Mouse (Mus musculus): Measurements from ENCODE around the gene Fndc8. TPM values are rescaled to one million over a fixed set of nuclear protein-coding genes. Genes with fewer than 3 reads are reported as not detected.

Fndc8 gene
- 0.10 TPM in 1 of 2 replicates, not detected in the other for polyA plus RNA-seq (2014; fragmentation: Nextera tagmentation; extraction: Ambion mirVana)

- Histone ChIP-seq H3K36me3 (ENCODE audit: control insufficient read depth, insufficient read depth, low read length) (no peaks in the 10 kb centered on the region), H3K4me2 (no peak within 1 kb of the TSS), H3K4me1 (ENCODE audit: control insufficient read depth, insufficient read depth, low read length) (0 out of 2 replicates have a peak, but pooled peaks cover 8% of the 10 kb centered on the region), H3K9me3 (replicated peaks; ENCODE audit: control insufficient read depth, low read length) (no peaks in the 10 kb centered on the region), H3K27ac (ENCODE audit: low read depth, low read length) (no peak within 1 kb of the TSS), H3K4me3 (ENCODE audit: low read depth, low read length) (no peak within 1 kb of the TSS), H3K9ac (ENCODE audit: low read depth, low read length) (no peak within 1 kb of the TSS), H3K27me3 (ENCODE audit: control insufficient read depth, insufficient read depth, low read length) (0 out of 2 replicates have a peak, but pooled peaks cover 2% of the 10 kb centered on the region)
- ATAC-seq (replicated peaks; ENCODE audit: insufficient number of reproducible peaks, low FRiP score, low TSS enrichment) = no peak
- WGBS (ENCODE audit: insufficient replicate concordance) = 48% methylated on average over 7 of the region's 7 CpGs
These were observed at the start of gene Fndc8 for GRCm38 (mm10) chr11:82891936-82892335. Gene Fndc8 (plus strand): TSS chr11:82892124.

DNA sequence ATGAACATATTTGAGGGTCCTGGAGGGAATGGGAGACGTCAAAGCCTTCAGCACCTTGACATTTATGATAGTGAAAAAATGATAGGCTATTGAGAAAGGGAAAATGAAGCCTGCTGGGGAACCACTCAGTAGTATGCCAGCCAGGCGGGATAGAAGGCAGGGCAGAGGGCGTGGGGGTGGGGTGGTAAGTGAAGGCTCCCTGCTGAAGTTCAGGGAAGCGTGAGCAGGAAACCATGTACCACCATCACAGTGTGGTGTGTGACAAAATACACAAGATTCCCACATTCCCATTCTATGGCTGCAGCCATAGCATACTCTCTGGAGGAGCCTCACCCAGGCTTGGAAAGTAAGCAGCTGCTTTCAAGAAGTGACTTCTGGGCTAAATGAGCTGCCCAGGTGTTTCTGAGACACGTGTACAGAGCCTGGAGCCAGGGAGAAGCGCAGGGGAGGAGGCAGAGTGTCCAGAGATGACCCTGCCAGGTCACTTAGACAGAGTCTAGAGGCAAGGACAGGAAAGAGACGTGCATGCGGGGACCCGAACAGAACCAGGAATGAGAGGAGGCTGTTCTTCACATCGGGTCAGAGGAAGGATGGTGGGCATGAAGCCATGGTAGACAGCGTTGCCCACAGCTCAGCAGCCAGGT is 47.0 kb upstream of the Fndc8 start:
- no peak for ATAC-seq (replicated peaks; ENCODE audit: insufficient number of reproducible peaks, low FRiP score, low TSS enrichment)
- H3K36me3 ChIP-seq (ENCODE audit: control insufficient read depth, insufficient read depth, low read length) = no peaks in the 10 kb centered on the region
- no peaks in the 10 kb centered on the region for H3K27me3 ChIP-seq (ENCODE audit: control insufficient read depth, insufficient read depth, low read length)
- H3K9ac ChIP-seq (ENCODE audit: low read depth, low read length) = peak overlapping the region; percentile 25
- WGBS (ENCODE audit: insufficient replicate concordance) = 63% methylated on average over 11 of the region's 11 CpGs
- peaks cover 5% of the 10 kb centered on the region; the same call in 1 of the 2 replicates for H3K4me1 ChIP-seq (ENCODE audit: control insufficient read depth, insufficient read depth, low read length)
- H3K4me3 ChIP-seq (ENCODE audit: low read depth, low read length) = 0 out of 2 replicates have a peak overlapping the region, but pooled peaks have one; percentile 1
- no peaks in the 10 kb centered on the region for H3K9me3 ChIP-seq (replicated peaks; ENCODE audit: control insufficient read depth, low read length)
- no peak overlapping the region; the same call in 1 of the 2 replicates for H3K27ac ChIP-seq (ENCODE audit: low read depth, low read length)
- peak overlapping the region; percentile 69 for H3K4me2 ChIP-seq

- Histone ChIP-seq H3K4me3 (ENCODE audit: low read depth, low read length) (peak overlapping the region; percentile 6), H3K4me1 (ENCODE audit: control insufficient read depth, insufficient read depth, low read length) (peaks cover 5% of the 10 kb centered on the region; the same call in 1 of the 2 replicates), H3K9ac (ENCODE audit: low read depth, low read length) (peak overlapping the region; percentile 25), H3K27ac (ENCODE audit: low read depth, low read length) (peak overlapping the region; percentile 77), H3K27me3 (ENCODE audit: control insufficient read depth, insufficient read depth, low read length) (no peaks in the 10 kb centered on the region), H3K4me2 (peak overlapping the region; percentile 69), H3K9me3 (replicated peaks; ENCODE audit: control insufficient read depth, low read length) (no peaks in the 10 kb centered on the region), H3K36me3 (ENCODE audit: control insufficient read depth, insufficient read depth, low read length) (no peaks in the 10 kb centered on the region)
- WGBS (ENCODE audit: insufficient replicate concordance) = 18% methylated on average over 16 of the region's 16 CpGs
- ATAC-seq (replicated peaks; ENCODE audit: insufficient number of reproducible peaks, low FRiP score, low TSS enrichment) = peak; percentile 87
These were observed 46.4 kb upstream of the Fndc8 start for GRCm38 (mm10) chr11:82845415-82846078.

- peak overlapping the region; percentile 69 for H3K4me2 ChIP-seq
- ATAC-seq (replicated peaks; ENCODE audit: insufficient number of reproducible peaks, low FRiP score, low TSS enrichment) = peak; percentile 82
- 11% methylated on average over 4 of the region's 4 CpGs for WGBS (ENCODE audit: insufficient replicate concordance)
- peak overlapping the region; percentile 2; the same call in 1 of the 2 replicates for H3K9ac ChIP-seq (ENCODE audit: low read depth, low read length)
- no peaks in the 10 kb centered on the region for H3K9me3 ChIP-seq (replicated peaks; ENCODE audit: control insufficient read depth, low read length)
- peaks cover 5% of the 10 kb centered on the region; the same call in 1 of the 2 replicates for H3K4me1 ChIP-seq (ENCODE audit: control insufficient read depth, insufficient read depth, low read length)
- H3K36me3 ChIP-seq (ENCODE audit: control insufficient read depth, insufficient read depth, low read length) = no peaks in the 10 kb centered on the region
- H3K27me3 ChIP-seq (ENCODE audit: control insufficient read depth, insufficient read depth, low read length) = no peaks in the 10 kb centered on the region
- H3K27ac ChIP-seq (ENCODE audit: low read depth, low read length) = peak overlapping the region; percentile 77
- H3K4me3 ChIP-seq (ENCODE audit: low read depth, low read length) = peak overlapping the region; percentile 6
These were observed 45.9 kb upstream of the Fndc8 start for GRCm38 (mm10) chr11:82846079-82846436.

- ATAC-seq (replicated peaks; ENCODE audit: insufficient number of reproducible peaks, low FRiP score, low TSS enrichment) = no peak
- peak overlapping the region; percentile 22 for H3K27ac ChIP-seq (ENCODE audit: low read depth, low read length)
- peaks cover 7% of the 10 kb centered on the region; the same call in 1 of the 2 replicates for H3K4me1 ChIP-seq (ENCODE audit: control insufficient read depth, insufficient read depth, low read length)
- no peaks in the 10 kb centered on the region for H3K9me3 ChIP-seq (replicated peaks; ENCODE audit: control insufficient read depth, low read length)
- H3K9ac ChIP-seq (ENCODE audit: low read depth, low read length) = no peak overlapping the region
- H3K4me3 ChIP-seq (ENCODE audit: low read depth, low read length) = no peak overlapping the region
- 76% methylated on average over 3 of the region's 3 CpGs for WGBS (ENCODE audit: insufficient replicate concordance)
- no peaks in the 10 kb centered on the region for H3K27me3 ChIP-seq (ENCODE audit: control insufficient read depth, insufficient read depth, low read length)
- H3K4me2 ChIP-seq = 0 out of 2 replicates have a peak overlapping the region, but pooled peaks have one; percentile 31
- H3K36me3 ChIP-seq (ENCODE audit: control insufficient read depth, insufficient read depth, low read length) = no peaks in the 10 kb centered on the region
These were observed 45.0 kb upstream of the Fndc8 start for GRCm38 (mm10) chr11:82846938-82847337.

DNA sequence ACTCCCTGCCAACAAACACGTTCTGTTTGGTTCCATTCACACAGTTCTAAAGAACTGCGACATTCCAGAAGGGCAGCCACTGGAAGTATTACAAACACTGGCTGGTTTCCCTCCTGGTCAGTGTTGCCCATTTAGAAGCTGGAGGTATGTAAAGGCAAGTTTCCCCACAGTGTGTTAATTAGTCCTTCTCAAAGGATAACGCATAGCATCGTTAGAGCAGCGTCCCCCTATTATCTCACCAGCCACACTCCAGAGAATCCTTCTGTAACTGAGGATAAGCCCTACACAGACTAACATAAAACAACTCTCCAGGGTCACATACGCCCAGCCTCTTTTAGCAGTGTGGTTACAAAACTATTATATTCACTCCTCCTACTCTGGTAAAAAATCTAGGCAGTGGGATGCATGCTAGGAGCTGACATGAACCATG is 44.3 kb upstream of the Fndc8 start:
- H3K36me3 ChIP-seq (ENCODE audit: control insufficient read depth, insufficient read depth, low read length) = no peaks in the 10 kb centered on the region
- H3K4me3 ChIP-seq (ENCODE audit: low read depth, low read length) = no peak overlapping the region
- ATAC-seq (replicated peaks; ENCODE audit: insufficient number of reproducible peaks, low FRiP score, low TSS enrichment) = peak; percentile 80
- WGBS (ENCODE audit: insufficient replicate concordance) = 37% methylated on average over 6 of the region's 6 CpGs
- peaks cover 7% of the 10 kb centered on the region; the same call in 1 of the 2 replicates for H3K4me1 ChIP-seq (ENCODE audit: control insufficient read depth, insufficient read depth, low read length)
- no peaks in the 10 kb centered on the region for H3K9me3 ChIP-seq (replicated peaks; ENCODE audit: control insufficient read depth, low read length)
- H3K27me3 ChIP-seq (ENCODE audit: control insufficient read depth, insufficient read depth, low read length) = no peaks in the 10 kb centered on the region
- H3K4me2 ChIP-seq = peak overlapping the region; percentile 31
- 0 out of 2 replicates have a peak overlapping the region, but pooled peaks have one; percentile 18 for H3K9ac ChIP-seq (ENCODE audit: low read depth, low read length)
- peak overlapping the region; percentile 22 for H3K27ac ChIP-seq (ENCODE audit: low read depth, low read length)

DNA sequence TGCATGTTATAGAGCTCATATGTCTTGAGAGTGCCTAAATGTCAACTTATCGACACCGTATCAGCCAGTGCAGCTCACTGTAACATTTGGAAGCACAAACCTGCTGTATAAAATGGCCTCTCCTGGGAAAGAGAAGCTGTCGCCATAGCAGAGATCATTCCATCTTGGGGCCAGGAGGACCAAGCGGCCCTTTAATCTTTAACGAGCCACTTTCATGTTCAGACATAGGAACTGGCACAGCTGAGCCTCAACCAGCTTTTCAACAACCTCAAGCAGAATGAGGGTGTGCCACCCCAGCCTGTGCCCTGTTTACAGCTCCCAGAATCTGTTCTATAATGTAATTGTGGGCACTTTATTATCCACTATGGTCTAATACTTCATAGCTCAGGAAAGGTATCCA is 41.7 kb upstream of the Fndc8 start:
- Histone ChIP-seq H3K36me3 (ENCODE audit: control insufficient read depth, insufficient read depth, low read length) (no peaks in the 10 kb centered on the region), H3K4me3 (ENCODE audit: low read depth, low read length) (no peak overlapping the region), H3K9me3 (replicated peaks; ENCODE audit: control insufficient read depth, low read length) (no peaks in the 10 kb centered on the region), H3K9ac (ENCODE audit: low read depth, low read length) (no peak overlapping the region), H3K4me2 (no peak overlapping the region), H3K4me1 (ENCODE audit: control insufficient read depth, insufficient read depth, low read length) (peaks cover 10% of the 10 kb centered on the region; the same call in 1 of the 2 replicates), H3K27ac (ENCODE audit: low read depth, low read length) (no peak overlapping the region), H3K27me3 (ENCODE audit: control insufficient read depth, insufficient read depth, low read length) (no peaks in the 10 kb centered on the region)
- ATAC-seq (replicated peaks; ENCODE audit: insufficient number of reproducible peaks, low FRiP score, low TSS enrichment) = no peak
- 75% methylated on average over 5 of the region's 5 CpGs for WGBS (ENCODE audit: insufficient replicate concordance)

GRCm38 (mm10) chr11:82852115-82852514 is 39.8 kb upstream of the Fndc8 start:
- WGBS (ENCODE audit: insufficient replicate concordance) = 79% methylated on average over 11 of the region's 11 CpGs
- Histone ChIP-seq H3K27me3 (ENCODE audit: control insufficient read depth, insufficient read depth, low read length) (no peaks in the 10 kb centered on the region), H3K27ac (ENCODE audit: low read depth, low read length) (no peak overlapping the region), H3K36me3 (ENCODE audit: control insufficient read depth, insufficient read depth, low read length) (no peaks in the 10 kb centered on the region), H3K4me1 (ENCODE audit: control insufficient read depth, insufficient read depth, low read length) (peaks cover 5% of the 10 kb centered on the region; the same call in 1 of the 2 replicates), H3K9me3 (replicated peaks; ENCODE audit: control insufficient read depth, low read length) (no peaks in the 10 kb centered on the region), H3K9ac (ENCODE audit: low read depth, low read length) (no peak overlapping the region), H3K4me3 (ENCODE audit: low read depth, low read length) (no peak overlapping the region), H3K4me2 (no peak overlapping the region)
- ATAC-seq (replicated peaks; ENCODE audit: insufficient number of reproducible peaks, low FRiP score, low TSS enrichment) = no peak

All from heart, embryonic 11.5 days (tissue).